Mouse (Mus musculus): ENCODE data around the gene Rgs4. TPM values are rescaled to one million over a fixed set of nuclear protein-coding genes. Genes with fewer than 3 reads are reported as not detected.

Gene Rgs4
- polyA plus RNA-seq, 1 experiment from 2014 or later, result 0.95 TPM

DNA sequence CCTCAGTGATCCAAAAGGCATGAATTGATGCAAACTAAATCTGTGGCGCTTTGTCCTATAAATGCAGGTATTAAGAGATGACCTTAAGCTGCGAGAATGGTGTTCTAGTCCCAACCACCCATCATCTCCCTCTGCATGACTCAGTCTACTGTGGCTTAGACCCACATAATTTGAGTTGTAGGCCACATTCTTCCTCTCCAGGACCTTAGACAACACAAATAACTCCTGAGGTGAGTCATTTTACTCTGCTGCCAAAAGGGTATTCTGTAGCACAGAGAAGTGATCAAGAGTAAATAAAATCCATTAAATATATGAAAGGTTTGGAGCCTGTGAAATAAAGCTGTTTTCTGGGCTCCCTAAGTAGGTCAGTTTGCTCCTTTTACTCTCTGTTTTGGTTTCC, 48.3 kb downstream of the Rgs4 start:
- Histone ChIP-seq H3K9ac (ENCODE audit: low read depth, low read length) (no peak overlapping the region), H3K27ac (ENCODE audit: low read depth, low read length) (no peak overlapping the region), H3K4me2 (no peak overlapping the region), H3K4me3 (ENCODE audit: low read depth, low read length) (no peak overlapping the region), H3K9me3 (ENCODE audit: control insufficient read depth, low read length) (no peaks in the 10 kb centered on the region), H3K36me3 (ENCODE audit: control insufficient read depth, insufficient read depth, low read length) (no peaks in the 10 kb centered on the region), H3K27me3 (replicated peaks; ENCODE audit: control insufficient read depth, insufficient read depth, low read length) (no peaks in the 10 kb centered on the region), H3K4me1 (replicated peaks; ENCODE audit: control insufficient read depth, insufficient read depth, low read length) (no peaks in the 10 kb centered on the region)
- no peak for ATAC-seq (replicated peaks; ENCODE audit: low FRiP score)
- 84% methylated on average over 2 of the region's 2 CpGs for WGBS
- no peak for DNase-seq (ENCODE audit: low spot score)

DNA sequence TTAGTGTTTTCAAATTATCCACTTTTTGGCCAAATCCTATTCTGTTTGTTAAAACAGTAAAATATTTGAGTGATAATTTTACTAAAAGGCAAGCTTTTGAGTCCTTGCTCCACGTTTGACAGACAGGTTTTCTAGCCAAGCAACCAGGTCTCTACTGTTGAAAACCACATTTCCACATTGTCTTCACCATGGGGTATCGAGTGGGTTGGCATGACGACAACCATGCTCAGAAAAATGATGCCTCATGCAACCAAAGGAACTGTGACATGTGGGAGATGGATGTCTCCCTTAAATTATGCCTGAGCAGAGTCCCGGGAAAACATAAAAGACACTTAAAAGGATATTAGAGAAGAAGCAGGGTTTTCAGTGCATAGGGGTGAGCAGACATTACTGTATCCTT, 50.2 kb downstream of the Rgs4 start:
- H3K4me1 ChIP-seq (replicated peaks; ENCODE audit: control insufficient read depth, insufficient read depth, low read length), result no peaks in the 10 kb centered on the region
- H3K27ac ChIP-seq (ENCODE audit: low read depth, low read length), result no peak overlapping the region
- no peak overlapping the region for H3K4me3 ChIP-seq (ENCODE audit: low read depth, low read length)
- no peaks in the 10 kb centered on the region for H3K36me3 ChIP-seq (ENCODE audit: control insufficient read depth, insufficient read depth, low read length)
- H3K9ac ChIP-seq (ENCODE audit: low read depth, low read length), result no peak overlapping the region
- 69% methylated on average over 4 of the region's 4 CpGs for WGBS
- H3K27me3 ChIP-seq (replicated peaks; ENCODE audit: control insufficient read depth, insufficient read depth, low read length), result no peaks in the 10 kb centered on the region
- no peak for ATAC-seq (replicated peaks; ENCODE audit: low FRiP score)
- DNase-seq (ENCODE audit: low spot score), result no peak
- no peak overlapping the region for H3K4me2 ChIP-seq
- H3K9me3 ChIP-seq (ENCODE audit: control insufficient read depth, low read length), result no peaks in the 10 kb centered on the region

DNA sequence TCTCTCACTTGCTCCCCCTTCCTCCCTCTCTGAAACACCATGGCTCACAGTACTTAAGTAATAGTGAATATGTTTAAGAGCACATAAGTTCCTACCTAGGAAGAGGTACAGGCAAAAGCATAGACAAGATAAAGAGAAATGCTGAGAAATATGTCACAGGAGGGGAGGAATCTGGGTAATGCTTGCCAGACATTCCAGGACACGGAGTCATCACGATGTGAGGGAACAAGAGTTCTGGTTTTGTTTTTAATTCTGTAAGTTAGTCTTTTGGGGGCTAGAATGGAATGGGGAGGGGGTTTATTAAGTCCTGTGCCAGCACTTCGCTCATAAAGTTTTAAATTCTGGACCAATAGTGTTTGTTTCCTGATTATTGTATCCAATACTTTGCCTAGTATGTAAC, 52.1 kb downstream of the Rgs4 start:
- Histone ChIP-seq H3K4me1 (replicated peaks; ENCODE audit: control insufficient read depth, insufficient read depth, low read length) (no peaks in the 10 kb centered on the region), H3K27ac (ENCODE audit: low read depth, low read length) (no peak overlapping the region), H3K4me3 (ENCODE audit: low read depth, low read length) (no peak overlapping the region), H3K36me3 (ENCODE audit: control insufficient read depth, insufficient read depth, low read length) (no peaks in the 10 kb centered on the region), H3K4me2 (no peak overlapping the region), H3K27me3 (replicated peaks; ENCODE audit: control insufficient read depth, insufficient read depth, low read length) (no peaks in the 10 kb centered on the region), H3K9ac (ENCODE audit: low read depth, low read length) (no peak overlapping the region), H3K9me3 (ENCODE audit: control insufficient read depth, low read length) (no peaks in the 10 kb centered on the region)
- WGBS, result 77% methylated on average over 3 of the region's 3 CpGs
- DNase-seq (ENCODE audit: low spot score) (no peak), ATAC-seq (replicated peaks; ENCODE audit: low FRiP score) (no peak)

DNA sequence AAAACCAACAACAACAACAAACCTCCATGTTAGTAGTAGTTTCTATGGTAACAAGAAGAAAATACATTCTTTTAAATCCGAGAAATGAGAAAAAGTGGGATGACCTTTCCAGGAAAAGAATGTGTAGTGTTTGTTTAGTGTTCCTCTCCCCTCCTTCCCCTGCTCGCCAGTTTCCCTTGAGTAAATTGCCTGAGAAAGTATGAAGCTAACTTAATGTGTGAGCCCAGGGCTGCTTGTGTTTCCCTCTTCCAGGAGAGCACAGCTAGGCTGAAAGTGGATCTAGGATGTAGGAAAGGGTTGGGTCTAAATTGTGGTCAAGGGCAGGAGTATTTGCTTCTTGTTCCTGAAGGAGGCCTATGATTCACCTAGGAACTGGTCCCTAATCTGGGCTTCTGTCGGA, 53.9 kb downstream of the Rgs4 start:
- WGBS, result 72% methylated on average over 3 of the region's 3 CpGs
- no peak for DNase-seq (ENCODE audit: low spot score)

DNA sequence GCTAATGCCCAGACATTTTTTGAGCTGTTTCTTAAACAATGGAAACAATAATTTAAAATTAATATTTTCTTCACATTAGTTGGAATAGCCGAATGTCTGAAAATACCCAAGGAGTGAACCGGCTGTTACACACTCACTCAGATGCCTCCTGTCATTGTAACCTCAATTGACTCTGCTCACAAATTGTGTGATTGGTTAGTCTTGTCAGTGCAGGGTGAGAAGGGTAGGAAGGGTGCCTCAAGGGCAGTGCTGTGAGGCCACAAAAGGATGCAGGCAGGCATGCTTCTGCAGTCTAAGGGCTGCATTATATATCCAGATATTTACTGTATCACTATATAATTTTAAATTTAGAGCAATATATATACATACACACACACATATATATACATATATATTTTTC, 54.4 kb downstream of the Rgs4 start:
- Histone ChIP-seq H3K9me3 (ENCODE audit: control insufficient read depth, low read length) (no peaks in the 10 kb centered on the region), H3K36me3 (ENCODE audit: control insufficient read depth, insufficient read depth, low read length) (no peaks in the 10 kb centered on the region), H3K4me3 (ENCODE audit: low read depth, low read length) (no peak overlapping the region), H3K4me2 (no peak overlapping the region), H3K27ac (ENCODE audit: low read depth, low read length) (no peak overlapping the region), H3K4me1 (replicated peaks; ENCODE audit: control insufficient read depth, insufficient read depth, low read length) (no peaks in the 10 kb centered on the region), H3K9ac (ENCODE audit: low read depth, low read length) (no peak overlapping the region), H3K27me3 (replicated peaks; ENCODE audit: control insufficient read depth, insufficient read depth, low read length) (no peaks in the 10 kb centered on the region)
- 87% methylated on average over 2 of the region's 2 CpGs for WGBS
- DNase-seq (ENCODE audit: low spot score) (no peak), ATAC-seq (replicated peaks; ENCODE audit: low FRiP score) (no peak)

More for the DNA sequence above, 53.9 kb downstream of the Rgs4 start:
- Histone ChIP-seq H3K4me3 (ENCODE audit: low read depth, low read length) (no peak overlapping the region), H3K9ac (ENCODE audit: low read depth, low read length) (no peak overlapping the region), H3K27me3 (replicated peaks; ENCODE audit: control insufficient read depth, insufficient read depth, low read length) (no peaks in the 10 kb centered on the region), H3K27ac (ENCODE audit: low read depth, low read length) (no peak overlapping the region), H3K36me3 (ENCODE audit: control insufficient read depth, insufficient read depth, low read length) (no peaks in the 10 kb centered on the region), H3K4me1 (replicated peaks; ENCODE audit: control insufficient read depth, insufficient read depth, low read length) (no peaks in the 10 kb centered on the region), H3K9me3 (ENCODE audit: control insufficient read depth, low read length) (no peaks in the 10 kb centered on the region), H3K4me2 (no peak overlapping the region)
- no peak for ATAC-seq (replicated peaks; ENCODE audit: low FRiP score)

Other genes starting within 250 kb of the Rgs4 start
- gene Nuf2, start 216.2 kb downstream of the Rgs4 start, polyA plus RNA-seq (2014; fragmentation: Nextera tagmentation; extraction: Ambion mirVana), result 60.7 and 65.2 TPM in 2 replicates
- 4.8 and 5.4 TPM in 2 replicates for gene Rgs5, start 92.1 kb downstream of the Rgs4 start, polyA plus RNA-seq (2014; fragmentation: Nextera tagmentation; extraction: Ambion mirVana)
- not detected in 2 replicates for gene Ccdc190, start 181.0 kb upstream of the Rgs4 start, polyA plus RNA-seq (2014; fragmentation: Nextera tagmentation; extraction: Ambion mirVana)
- gene Hsd17b7, start 221.6 kb upstream of the Rgs4 start, polyA plus RNA-seq (2014; fragmentation: Nextera tagmentation; extraction: Ambion mirVana), result 12.1 and 14.7 TPM in 2 replicates